Mouse (Mus musculus) urinary bladder, postnatal 4 days (tissue): ENCODE measurements around the gene Krtap9-3.

Experiments used
- DNase-seq, 2 experiments: peaks; one replicate each; pipeline ENCODE4 v3.0.0; 2021 to 2022; ENCODE audit warnings: low spot score in 2 of 2

Gene Krtap9-3

DNA sequence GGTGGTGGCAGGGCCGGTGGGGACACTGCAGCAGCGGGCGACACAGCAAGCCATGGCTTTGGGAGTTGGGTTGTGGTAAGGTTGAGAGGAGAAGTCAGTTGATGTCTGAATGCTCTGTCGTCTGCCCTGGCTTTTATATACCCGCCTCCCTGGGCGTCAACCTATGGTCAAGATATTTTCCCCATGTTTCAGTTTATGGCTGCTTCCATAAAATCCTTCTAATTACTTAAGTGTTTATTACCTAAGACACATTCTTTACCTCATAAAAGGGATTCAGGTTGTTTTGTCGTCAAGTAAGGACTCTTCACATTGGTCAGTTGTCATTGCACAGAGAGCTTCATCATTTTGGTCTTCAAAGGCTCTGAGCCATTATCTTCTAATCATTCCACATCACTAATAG lies 31.4 kb downstream of the Krtap9-3 start, which contains the start of gene Krtap3-1:
Krtap3-1 (minus strand) TSS at position 101 of the 400 bp plus-strand sequence.
- DNase-seq = no peak

GRCm38 (mm10) chr11:99562580-99562979 lies 35.3 kb downstream of the Krtap9-3 start:
- no peak for DNase-seq

DNA sequence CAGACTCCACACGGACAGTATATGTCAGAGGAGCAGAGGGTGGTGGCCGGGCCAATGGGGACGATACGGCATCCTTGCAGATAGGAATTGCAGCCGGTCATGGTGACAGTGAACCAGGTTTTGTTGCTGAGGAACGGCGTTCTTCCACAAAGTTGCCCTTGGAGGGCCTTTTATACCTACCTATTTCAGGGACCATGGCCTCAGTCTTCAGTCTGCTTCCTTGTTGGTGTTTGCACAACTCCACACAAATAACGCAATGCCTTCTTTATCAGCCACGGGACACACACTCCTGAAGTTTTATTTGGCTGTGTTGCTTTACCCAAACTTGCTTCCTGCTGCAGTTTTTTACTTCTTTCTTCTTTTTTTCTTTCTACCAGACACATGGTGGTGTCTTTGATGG lies 38.5 kb downstream of the Krtap9-3 start, which contains the start of gene Gm11939:
Gm11939 (minus strand) TSS at position 101 of the 400 bp plus-strand sequence.
- no peak for DNase-seq

DNA sequence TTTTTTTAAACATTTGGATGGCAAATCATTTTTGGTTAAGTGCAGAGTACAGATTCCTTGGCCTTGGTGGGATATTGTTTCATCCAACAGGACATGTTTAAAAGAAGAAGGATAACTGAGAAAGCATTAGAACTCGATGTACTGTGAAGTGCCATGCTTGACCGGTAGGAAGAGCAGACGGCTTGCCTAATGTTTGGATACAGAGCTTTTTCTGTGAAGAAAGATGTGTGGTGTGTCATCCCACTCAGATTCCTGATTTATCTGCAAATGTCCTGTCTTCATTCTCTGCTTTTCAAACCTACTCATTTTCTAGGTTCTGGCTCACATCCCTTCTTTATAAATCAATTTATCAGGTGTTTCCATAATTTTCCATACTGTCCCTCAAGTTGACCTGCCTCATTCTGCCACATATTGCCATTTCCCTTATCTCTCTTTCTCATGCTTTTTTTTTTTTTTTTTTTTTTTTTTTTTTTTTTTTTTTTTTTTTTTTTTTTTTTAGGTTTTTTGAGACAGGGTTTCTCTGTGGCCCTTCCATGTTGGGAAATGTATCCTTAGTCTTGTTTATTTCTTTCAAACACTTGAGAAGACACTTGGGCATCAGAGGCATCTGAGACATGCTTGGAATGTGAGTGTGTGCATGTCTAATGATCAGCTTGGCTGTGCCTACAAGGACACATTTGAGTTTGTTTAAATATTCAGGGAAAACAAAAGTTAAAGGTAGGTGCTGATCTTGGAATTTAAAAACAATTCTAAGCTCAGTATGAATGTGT lies 39.7 kb downstream of the Krtap9-3 start:
- no peak for DNase-seq

GRCm38 (mm10) chr11:99556753-99557152 lies 41.2 kb downstream of the Krtap9-3 start, which contains the start of gene Krtap3-2:
TSS of gene Krtap3-2 (minus strand) at chr11:99556853.
- DNase-seq = no peak

DNA sequence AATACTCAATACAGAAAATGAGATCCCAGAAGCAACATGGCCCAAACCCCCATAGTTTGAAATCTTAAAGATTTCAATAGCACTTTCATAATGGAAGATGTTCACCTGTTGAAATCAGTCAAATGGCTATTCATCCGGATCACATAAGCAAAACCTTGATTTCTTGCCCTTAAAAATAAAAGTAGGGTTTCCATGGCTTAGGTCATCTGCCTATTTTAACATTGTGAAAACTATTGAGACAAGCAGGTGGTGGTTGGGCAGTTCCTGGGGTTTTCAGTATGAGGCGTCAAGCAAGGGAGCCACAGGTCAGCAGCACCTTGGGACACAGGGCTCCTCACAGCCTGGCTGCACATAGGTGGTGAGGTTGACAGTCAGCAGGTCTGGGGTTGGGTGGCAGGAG lies 41.7 kb downstream of the Krtap9-3 start:
- no peak for DNase-seq

DNA sequence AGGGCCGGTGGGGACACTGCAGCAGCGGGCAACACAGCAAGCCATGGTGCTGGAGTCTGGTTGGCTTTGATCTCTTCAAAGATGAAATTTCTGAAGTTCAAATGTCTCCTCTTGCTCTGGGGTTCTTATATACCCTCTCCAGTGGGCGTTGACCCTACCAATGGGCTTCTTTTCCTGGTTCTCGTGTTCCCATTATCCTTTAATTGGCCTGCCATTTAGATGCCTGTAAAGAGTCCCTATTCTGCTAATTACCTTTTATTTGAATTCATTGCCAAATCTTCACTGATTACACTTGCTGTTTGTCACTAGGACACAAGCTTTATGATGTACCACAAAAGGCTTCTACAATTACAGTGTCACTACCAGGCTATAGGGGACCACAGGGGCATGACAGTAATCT lies 47.1 kb downstream of the Krtap9-3 start, which contains the start of gene Krtap3-3:
Krtap3-3 (minus strand) TSS at position 101 of the 400 bp plus-strand sequence.
- DNase-seq = no peak

- DNase-seq = no peak
These were observed 50.0 kb downstream of the Krtap9-3 start for GRCm38 (mm10) chr11:99547892-99548291.
